Mouse (Mus musculus) embryo, embryonic 11 days (tissue): ENCODE data around the gene H13.

Experiments
- DNase-seq: peaks from one replicate; pipeline ENCODE4 v3.0.0-alpha.2; 2015

H13 gene

GRCm38 (mm10) chr2:152704256-152704605 is 35.0 kb downstream of the H13 start:
- DNase-seq = no peak

DNA sequence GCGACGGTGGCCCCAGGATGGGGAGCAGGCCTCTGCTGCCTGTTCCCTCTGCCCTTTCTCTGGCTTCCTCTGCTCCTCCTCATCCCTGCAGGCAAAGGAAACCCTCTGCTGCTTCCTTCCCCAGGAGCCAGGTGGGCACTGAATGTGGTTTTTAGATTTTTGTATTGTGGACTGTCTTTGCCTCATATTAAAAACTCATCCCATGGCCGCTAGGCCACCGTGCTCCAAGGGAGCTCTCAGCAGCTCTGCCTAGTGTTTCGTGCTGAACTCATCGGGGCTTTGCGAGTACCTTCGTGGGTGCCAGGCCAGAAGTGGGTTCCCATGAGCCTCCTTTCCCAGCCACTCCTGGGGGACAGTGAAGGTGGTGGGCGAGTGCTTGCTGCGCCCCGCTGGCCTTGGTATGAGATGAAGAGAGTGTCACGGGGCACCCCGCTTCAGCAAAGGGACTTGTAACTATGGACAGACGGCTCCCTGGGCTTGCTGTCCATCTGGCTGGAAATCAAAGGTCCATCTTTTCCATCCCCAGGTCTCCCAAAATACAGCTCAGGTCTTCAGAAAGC is 35.6 kb downstream of the H13 start:
- no peak for DNase-seq

- DNase-seq = peak; percentile 64
Observed at GRCm38 (mm10) chr2:152705993-152706571, 36.8 kb downstream of the H13 start.

GRCm38 (mm10) chr2:152707186-152707585 is 37.9 kb downstream of the H13 start:
- no peak for DNase-seq

DNA sequence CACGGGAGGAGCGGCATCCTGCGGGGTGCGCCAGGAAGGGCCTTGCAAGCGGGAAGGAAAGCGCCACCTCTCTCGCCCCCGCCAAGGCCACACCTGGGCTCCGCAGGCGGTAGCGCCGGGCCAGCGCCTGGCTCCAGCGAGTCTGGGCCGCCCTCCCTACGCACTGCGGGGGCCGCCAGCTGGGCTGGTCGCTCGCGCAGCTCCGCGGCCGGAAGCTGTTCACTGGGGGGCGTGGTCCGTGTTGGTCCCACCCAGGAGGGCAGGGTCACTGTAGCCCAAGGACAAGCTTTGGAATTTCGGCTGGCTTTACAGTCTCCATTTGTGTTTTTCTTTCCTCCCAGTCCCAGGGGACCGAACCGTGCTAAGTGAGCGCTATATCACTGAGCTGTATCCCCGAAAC is 38.4 kb downstream of the H13 start:
- peak; percentile 97 for DNase-seq

GRCm38 (mm10) chr2:152709066-152709465 is 39.8 kb downstream of the H13 start:
- no peak for DNase-seq

GRCm38 (mm10) chr2:152716241-152716772 is 47.0 kb downstream of the H13 start:
- no peak for DNase-seq

GRCm38 (mm10) chr2:152717652-152718051 is 48.4 kb downstream of the H13 start:
- DNase-seq = no peak

DNA sequence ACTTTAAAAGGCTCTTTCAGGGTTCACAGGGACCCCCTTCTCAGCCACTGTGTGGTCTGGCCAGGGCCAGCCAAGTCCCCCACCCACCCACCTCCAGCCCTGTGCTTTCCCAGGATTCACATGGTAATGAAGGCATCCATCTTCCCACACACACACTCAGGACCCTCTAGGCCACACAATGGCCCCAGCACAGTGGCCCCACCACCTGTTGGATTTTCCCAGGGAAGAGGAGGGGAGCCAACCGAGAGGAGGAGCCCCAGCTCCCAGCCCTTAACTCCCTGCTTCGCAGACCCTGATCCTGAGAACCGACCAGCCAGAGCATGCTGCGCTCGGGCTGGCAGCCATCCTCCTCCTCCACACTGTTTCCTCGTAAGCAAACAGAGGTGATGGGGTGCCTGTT is 48.8 kb downstream of the H13 start:
- peak; percentile 71 for DNase-seq

DNA sequence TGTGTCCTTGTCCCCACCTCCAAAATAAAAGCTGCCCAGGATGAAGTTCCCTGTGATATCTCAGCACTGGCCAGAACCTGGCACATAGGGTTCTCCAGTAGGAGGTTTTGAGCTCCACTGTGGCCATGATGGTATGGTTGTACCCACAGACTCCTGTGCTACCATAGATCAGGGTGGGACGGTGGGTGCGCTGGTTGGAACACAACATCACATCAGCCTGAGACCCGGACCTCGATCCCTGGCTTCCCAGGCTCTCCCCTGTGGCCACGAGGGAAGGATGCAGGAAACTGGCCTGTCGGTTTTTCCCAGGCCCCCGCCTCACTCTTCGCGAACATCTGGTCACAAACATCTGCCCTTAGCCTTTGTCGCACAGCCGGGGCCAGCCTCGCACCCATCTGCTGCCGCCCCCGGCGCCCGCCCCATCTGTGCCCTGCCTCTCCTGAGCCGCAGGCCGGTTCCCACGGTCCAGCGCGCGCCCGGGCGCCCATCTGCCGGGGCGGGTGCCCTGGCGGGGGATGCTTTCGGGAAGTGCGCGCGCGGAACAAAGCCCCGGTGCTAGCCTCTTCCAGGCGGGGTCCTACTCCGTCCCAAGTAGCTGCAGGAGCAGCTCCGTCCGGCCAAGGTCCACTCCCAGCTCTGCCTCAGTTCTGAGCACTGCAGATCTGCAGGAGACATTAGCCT is 54.5 kb downstream of the H13 start:
- peak; percentile 80 for DNase-seq

GRCm38 (mm10) chr2:152724332-152724723 is 55.1 kb downstream of the H13 start:
- no peak for DNase-seq

DNA sequence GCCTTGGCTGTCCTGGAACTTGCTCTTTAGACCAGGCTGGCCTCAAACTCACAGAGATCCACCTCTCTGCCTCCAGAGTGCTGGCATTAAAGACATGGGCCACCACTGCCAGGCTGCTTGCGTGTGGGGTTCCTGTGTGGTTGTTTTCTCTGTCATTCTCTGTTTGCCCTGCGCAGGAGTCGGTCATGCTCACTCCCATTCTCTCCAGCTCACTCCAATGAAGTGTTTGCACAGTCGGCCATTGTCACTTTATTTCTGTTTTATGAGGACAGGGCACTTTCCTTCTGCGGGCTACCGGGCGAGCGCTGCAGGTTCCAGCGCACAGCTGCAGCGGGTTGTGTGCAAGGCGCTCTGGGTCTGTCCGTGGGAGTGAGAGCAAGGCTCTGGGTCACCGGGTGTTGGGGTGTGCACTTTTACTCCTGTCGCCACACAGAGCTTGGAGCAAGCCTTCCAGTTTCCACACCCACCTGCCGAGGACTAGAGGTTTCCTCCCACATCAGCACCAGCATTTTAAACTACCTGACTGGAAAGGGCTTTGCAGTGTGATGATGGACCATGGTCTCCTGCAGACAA is 56.0 kb downstream of the H13 start:
- no peak for DNase-seq

DNA sequence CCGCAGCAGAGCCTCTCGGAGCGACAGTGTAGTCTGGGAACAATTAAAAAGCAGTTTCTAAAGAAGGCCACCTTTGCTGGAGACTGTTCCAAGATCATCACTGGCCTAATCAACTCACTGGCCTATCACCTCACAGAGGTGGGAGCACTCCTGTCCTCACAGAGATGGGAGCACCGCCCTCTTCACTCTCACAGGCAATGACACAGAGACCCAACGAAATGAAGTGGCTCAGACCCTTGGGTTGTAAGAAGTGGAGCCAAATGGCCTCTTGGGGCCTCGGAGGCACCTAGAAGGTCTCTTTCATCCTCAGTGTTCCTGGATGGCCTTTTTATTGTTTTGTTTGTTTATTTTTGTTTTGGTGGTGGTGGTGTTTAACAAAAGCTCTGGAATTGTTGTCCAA is 57.0 kb downstream of the H13 start:
- DNase-seq = no peak

DNA sequence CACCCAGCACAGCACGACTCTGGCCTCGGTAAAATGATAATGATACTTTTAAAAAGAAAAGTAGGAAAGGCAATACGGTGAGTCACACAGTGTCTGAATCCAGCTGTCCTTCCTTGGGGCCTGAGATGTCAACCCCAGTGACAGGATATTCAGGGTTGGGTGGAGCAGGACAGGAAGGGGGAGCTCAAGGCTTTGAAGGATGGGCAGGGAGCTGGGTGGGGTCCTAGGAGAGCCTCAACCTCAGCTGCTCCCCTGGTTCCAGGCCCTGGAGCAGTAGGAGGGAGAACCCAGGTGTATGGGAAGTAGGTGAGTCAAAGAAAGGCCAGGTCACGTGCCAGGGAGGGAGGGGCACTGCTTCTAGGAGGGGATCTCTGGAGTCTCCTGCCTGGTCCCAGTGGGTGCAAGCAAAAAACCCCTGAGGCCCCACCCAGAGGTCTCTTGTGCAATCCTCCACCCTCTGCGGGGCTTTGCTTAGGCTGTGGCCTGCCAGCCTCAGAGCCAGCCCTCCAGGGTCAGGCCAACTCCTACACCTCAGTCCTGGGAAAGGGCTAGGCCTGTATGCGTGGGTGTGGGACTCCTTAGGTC is 57.6 kb downstream of the H13 start:
- DNase-seq = no peak

GRCm38 (mm10) chr2:152727795-152728510 is 58.7 kb downstream of the H13 start:
- DNase-seq = no peak

GRCm38 (mm10) chr2:152728594-152728993 is 59.3 kb downstream of the H13 start:
- DNase-seq = no peak

GRCm38 (mm10) chr2:152729013-152729635 is 59.9 kb downstream of the H13 start:
- DNase-seq = no peak

DNA sequence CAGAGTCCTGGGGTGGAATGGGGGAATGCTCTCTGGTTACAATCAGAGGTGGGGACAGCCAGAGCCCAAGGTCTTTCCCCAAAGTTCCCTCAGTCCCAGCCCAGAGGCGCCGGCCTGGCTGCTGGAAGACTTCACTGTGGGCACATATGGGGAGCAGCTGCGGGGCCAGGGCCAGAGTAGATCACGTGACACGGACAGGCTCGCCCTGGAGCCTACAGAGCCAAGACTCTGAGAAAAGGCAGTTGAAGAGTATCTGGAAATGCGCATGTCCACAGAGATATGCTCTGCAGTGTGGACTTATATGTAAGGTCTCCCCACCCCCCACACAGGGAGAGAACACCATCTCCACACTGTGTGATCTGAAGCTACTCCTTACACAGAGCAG is 60.4 kb downstream of the H13 start:
- peak; percentile 88 for DNase-seq

DNA sequence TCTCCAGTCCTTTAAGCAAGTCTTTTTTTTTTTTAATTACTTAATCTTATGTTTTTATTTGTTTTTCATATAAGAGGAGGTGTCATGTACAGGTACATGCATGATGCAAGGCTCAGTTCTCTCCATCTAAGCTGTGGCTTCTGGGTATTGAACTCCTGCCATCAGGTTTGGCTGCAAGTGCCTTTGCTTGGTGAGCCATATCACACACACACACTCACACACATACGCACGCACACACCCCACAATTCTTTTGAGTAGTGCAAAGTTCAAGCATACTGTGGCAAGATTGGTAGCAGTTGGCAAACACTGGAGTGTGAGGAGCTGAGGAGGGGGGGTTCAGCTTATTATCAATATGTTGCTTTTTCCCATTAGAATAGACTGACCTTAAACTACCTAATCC is 63.9 kb downstream of the H13 start:
- no peak for DNase-seq

DNA sequence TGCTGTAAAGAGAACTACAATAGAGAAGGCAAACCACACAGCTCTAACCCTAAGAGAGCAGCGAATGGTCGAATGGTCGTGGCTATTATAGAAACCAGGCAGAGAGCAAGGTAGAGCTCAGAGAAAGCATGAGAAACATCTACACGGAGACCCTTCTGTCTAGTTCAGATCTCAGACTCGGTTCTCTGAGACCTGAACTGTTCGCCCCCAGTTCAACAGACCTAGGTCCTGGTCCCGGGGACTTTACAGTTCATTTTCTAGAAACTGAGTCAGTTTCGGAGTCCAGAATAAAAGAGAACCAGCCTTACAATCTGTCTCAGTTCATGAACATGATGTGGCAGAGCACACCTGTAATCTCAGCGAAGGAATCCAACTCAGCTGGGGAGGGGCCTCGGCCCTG is 65.2 kb downstream of the H13 start:
- no peak for DNase-seq

GRCm38 (mm10) chr2:152734984-152735383 is 65.7 kb downstream of the H13 start:
- peak; percentile 99 for DNase-seq

GRCm38 (mm10) chr2:152736090-152736601 is 66.9 kb downstream of the H13 start, which contains the start of gene Id1:
Gene Id1 (plus strand): TSS chr2:152736251.
- DNase-seq = peak; percentile 95
